Mouse (Mus musculus) frontal cortex, postnatal 10 days (tissue): Measurements from ENCODE around the gene Zfp983.
"Not testable (repeated sequence)": the region's sequence is repeated elsewhere in the genome, so short reads cannot be mapped to it uniquely, and the experiment has no call there.

Experiments
- DNase-seq, 2 experiments: peaks; one replicate each; pipeline ENCODE4 v3.0.0; 2022; ENCODE audit warnings: low spot score in 2 of 2, mixed read lengths in 1 of 2

Zfp983 gene

DNA sequence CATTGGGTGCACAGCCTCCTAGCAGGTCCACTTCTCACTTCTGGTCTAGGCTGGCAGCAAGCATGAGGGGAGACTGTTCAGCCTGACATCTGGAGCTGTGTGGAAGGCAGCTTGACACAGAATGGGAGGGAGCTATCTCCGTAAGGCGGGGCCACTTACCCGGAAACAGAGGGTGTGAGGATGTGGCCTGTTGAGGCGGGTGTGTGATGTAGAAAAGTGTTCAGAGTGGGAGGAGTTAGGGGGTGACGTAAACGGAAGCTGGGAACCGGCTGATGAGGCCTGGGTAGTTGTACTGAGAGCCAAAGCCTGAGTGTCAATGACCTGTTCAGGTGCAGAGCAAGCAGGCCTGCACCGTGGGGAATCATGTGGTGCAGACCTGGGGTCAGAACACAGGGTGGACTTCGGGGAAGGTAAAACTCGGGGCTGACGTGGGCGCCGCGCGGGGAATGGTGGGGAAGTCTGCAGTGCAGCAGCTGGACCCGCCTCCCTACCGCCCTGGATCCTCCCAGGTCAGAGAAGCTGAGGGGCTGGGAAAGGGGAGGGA is at the start of gene Zfp983:
Gene Zfp983 (plus strand): TSS at position 261 of the 544 bp plus-strand sequence.
- DNase-seq = peak; percentile 66 to 68

DNA sequence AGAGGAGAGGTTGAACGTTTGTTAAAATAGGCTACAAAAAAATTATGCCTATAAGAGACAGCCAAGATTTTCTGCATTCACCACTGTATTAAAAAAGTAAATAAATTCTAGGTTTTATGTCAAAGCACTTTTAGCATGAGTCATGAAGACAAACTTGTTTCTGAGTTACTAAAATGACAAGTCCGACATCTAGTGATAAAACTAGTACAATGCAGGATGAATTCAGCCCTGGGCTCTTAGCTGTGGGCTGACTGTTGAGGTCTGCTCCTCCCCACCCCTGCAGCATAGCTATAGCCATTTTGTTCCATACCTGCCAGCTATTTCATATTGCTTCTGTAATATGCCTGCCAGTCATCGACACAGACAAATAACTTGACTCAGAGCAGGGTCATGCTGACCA is 34.1 kb upstream of the Zfp983 start:
- DNase-seq = no peak

DNA sequence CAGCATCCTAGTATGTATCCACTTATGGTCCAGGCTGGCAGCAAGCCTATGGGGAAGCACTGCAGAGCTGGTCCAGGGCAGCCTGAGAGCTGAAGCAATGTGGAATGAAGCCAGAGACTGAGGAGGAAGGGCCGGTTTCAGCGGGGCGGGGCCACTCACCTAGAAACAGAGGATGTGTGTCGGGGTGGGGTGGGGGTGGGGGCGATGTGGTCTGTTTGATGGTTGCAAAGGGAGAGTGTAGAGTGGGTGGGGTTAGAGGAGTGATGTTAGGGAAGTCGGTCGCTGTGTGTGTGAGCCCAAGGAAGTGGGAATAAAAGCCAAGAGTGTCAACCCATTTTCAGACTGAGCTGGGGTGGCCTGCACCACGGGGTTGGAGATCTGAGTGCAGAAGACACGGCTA is 33.1 kb upstream of the Zfp983 start:
- DNase-seq = no peak

- DNase-seq = no peak
Observed at GRCm38 (mm10) chr17:21623647-21624046, 26.8 kb upstream of the Zfp983 start.

GRCm38 (mm10) chr17:21635758-21636157 is 14.7 kb upstream of the Zfp983 start:
- not testable (repeated sequence) for DNase-seq

GRCm38 (mm10) chr17:21648791-21649190 is 1.6 kb upstream of the Zfp983 start:
- no peak for DNase-seq

DNA sequence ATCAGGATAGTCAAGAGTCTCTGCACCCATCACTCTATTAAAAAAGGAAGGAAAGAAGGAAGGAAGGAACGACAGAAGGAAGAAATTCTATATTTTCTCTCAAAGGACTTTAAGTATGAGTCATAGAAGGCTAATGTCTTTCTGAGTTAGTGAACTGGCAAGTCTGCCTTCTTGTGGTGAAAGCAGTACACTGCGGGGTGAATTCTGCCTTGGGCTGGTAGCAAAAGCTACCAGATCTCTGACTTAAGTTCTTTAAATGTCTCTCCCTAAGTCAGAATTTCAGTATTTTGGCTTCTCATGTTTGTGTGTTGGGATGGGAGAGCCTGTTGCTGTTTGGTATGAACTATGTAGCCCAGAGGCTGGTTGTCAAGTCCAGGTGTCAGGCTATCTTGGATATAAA is 488 bp upstream of the Zfp983 start:
- DNase-seq = peak in 1 of 2 experiments; percentile 7

DNA sequence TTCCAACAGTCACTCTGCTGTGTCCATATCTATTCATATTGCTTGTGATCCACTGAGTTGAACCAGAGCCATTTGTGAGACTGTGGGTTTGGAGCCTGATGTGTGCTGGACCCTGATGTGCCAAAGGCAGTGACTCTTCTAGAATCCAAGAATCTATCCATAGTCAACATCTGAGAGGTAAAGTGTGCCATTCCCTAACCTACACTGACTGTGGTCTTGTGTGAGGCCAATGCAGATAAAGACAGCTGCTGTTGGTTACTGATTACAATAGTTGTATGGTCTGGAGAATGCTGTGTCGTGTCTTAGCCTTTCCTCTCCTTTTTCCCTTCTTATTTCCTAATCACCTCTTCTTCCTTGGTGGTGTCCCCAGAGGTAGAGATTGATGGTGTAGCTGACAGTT is 28.4 kb downstream of the Zfp983 start:
- not testable (repeated sequence) for DNase-seq

GRCm38 (mm10) chr17:21679273-21680018 is 29.0 kb downstream of the Zfp983 start:
- peak; percentile 80 to 82 for DNase-seq

DNA sequence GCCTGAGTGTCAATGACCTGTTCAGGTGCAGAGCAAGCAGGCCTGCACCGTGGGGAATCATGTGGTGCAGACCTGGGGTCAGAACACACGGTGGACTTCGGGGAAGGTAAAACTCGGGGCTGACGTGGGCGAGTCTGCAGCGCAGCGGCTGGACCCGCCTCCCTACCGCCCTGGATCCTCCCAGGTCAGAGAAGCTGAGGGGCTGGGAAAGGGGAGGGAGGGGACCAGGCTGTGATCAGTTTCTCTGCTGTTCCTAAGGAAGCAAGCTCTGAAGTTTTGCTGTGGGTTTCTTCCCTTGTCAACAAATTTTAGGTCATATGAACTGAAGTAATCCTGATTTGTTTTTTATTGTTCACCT is 29.6 kb downstream of the Zfp983 start:
- DNase-seq = not testable (repeated sequence)

DNA sequence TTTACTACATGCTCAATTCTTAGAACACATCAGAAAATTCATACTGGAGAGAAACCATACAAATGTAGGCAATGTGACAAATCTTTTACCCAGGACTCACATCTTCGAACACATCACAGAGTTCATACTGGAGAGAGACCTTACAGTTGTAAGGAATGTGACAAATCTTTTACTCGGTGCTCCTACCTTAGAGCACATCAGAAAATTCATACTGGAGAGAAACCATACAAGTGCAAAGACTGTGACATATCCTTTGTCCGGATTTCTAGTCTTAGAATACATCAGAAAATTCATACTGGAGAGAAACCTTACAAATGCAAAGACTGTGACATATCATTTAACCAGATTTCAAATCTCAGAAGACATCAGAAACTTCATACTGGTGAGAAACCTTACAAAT is 41.1 kb downstream of the Zfp983 start, which contains the start of gene Gm10226:
Gene Gm10226 (plus strand): TSS at position 301 of the 400 bp plus-strand sequence.
- DNase-seq = no peak

- no peak for DNase-seq
Observed at GRCm38 (mm10) chr17:21693342-21693741, 42.9 kb downstream of the Zfp983 start.

DNA sequence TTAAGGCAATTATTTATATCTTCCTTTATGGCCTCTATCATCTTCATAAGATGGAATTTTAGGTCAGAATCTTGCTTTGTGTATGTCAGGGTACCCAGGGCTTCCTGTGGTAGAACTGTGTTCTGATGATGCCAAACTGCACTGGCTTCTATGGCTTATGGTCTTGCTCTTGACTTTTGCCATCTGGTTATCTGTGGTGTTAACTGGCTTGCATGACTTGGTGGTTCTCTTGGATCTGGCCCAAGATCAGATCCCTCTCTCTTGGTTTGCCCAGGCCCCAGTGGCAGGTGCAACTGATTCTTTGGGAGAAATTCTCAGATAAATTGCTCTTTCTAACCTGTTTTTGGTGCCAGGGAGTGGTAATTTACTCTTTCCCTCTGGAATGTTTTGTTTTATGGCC is 45.6 kb downstream of the Zfp983 start:
- no peak for DNase-seq

- no peak for DNase-seq
Observed at GRCm38 (mm10) chr17:21702281-21703240, 52.1 kb downstream of the Zfp983 start.

DNA sequence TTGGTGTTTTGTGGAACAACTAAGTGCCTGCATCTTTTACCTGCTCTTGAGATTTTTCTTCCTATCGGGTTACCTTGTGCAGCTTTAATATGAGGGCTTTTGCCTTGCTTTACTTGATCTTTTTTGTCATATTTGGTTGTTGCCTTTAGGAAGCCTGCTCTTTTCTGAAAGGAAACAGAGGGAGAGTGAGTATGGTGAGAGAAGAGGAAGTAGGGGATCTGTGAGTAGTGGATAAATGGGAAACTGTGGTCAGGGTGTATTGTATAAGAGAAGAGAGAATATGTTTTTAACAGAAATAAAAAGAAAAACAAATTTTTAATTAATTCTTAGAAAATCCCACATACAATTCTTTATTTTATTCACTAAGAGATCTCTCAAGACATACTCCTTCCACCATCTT is 53.0 kb downstream of the Zfp983 start:
- DNase-seq = no peak

DNA sequence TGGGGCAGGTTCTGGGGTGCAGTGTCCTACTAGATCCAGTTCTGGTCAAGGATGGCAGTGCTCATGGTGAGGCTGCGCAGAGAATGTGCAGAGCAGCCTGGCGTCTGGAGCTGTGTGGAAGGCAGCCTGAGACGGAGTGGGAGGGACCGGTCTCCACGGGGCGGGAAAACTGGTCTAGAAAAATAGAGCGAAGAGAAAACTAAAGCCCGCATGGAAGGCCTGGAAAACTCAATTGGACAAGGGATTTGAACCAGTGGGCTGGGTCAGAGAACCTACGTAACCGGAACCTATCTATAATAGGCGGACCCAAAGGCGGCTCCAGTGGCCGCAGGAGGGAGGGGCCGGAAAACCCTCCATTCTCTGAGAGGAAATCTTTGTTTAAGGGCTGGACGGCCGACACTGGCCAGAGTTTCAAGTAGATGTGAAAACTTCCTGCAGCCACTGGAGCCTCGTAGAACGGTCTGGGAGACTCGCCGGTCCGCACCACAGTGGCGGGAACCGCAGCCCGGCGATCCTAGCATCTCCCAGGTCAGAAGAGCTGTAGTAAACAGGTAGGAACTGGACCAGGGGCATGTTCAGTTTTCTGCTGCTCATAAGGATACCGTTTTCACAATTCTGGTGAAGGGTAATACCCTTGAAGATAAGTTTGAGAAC is 57.0 kb downstream of the Zfp983 start, which contains the start of gene Zfp760:
Gene Zfp760 (plus strand): TSS at position 399 of the 654 bp plus-strand sequence.
- DNase-seq = peak; percentile 74 to 78

DNA sequence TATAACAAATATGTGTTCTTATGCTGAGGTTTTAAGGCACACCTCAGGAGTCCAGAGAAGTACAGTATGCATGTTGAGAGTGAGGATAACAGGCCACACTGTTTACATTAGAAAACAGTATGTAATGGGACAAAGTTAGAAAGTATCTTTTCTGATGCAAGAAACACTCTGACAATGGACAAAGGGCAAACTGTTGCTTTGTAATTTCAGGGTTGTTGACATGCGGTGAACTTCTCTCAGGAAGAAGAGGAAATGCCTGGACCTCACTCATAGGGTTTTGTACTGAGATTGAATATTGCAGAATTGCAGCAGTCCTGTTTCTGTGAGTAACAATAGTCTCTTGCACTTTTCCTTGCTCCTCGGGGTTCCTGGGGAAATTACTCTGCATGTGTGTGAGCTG is 58.0 kb downstream of the Zfp983 start:
- DNase-seq = no peak
